Mouse (Mus musculus): ENCODE data around the gene Pigk.

Pigk gene

GRCm38 (mm10) chr3:152980978-152981974 is 267.4 kb downstream of the Pigk start:
- DNase-seq (ENCODE audit: low read depth, low spot score) = no peak

- DNase-seq (ENCODE audit: low read depth, low spot score) = no peak
Observed at GRCm38 (mm10) chr3:152981988-152982387, 268.1 kb downstream of the Pigk start, which contains the start of gene St6galnac5. Gene St6galnac5, minus strand, starts transcription at chr3:152982246.

GRCm38 (mm10) chr3:152990787-152991186 is 276.9 kb downstream of the Pigk start:
- no peak for DNase-seq (ENCODE audit: low read depth, low spot score)

- DNase-seq (ENCODE audit: low read depth, low spot score) = no peak
Observed at GRCm38 (mm10) chr3:152993608-152994007, 279.7 kb downstream of the Pigk start.

- DNase-seq (ENCODE audit: low read depth, low spot score) = no peak
Observed at GRCm38 (mm10) chr3:152998106-152998505, 284.2 kb downstream of the Pigk start.

GRCm38 (mm10) chr3:152998901-152999300 is 285.0 kb downstream of the Pigk start:
- DNase-seq (ENCODE audit: low read depth, low spot score) = no peak

GRCm38 (mm10) chr3:153006893-153007292 is 293.0 kb downstream of the Pigk start:
- no peak for DNase-seq (ENCODE audit: low read depth, low spot score)

GRCm38 (mm10) chr3:153016355-153016754 is 302.5 kb downstream of the Pigk start:
- no peak for DNase-seq (ENCODE audit: low read depth, low spot score)

GRCm38 (mm10) chr3:153018051-153018450 is 304.2 kb downstream of the Pigk start:
- DNase-seq (ENCODE audit: low read depth, low spot score) = no peak

- DNase-seq (ENCODE audit: low read depth, low spot score) = no peak
Observed at GRCm38 (mm10) chr3:153024016-153024415, 310.1 kb downstream of the Pigk start.

All from A20 (cell line).